Mouse (Mus musculus) thymus, adult 18-20 months (tissue): ENCODE measurements around the gene Tex48.

ENCODE experiments used
- DNase-seq, 2 experiments: peaks; one replicate each; pipeline ENCODE4 v3.0.0; 2022; ENCODE audit warnings: mixed read lengths in 2 of 2

Tex48 gene

DNA sequence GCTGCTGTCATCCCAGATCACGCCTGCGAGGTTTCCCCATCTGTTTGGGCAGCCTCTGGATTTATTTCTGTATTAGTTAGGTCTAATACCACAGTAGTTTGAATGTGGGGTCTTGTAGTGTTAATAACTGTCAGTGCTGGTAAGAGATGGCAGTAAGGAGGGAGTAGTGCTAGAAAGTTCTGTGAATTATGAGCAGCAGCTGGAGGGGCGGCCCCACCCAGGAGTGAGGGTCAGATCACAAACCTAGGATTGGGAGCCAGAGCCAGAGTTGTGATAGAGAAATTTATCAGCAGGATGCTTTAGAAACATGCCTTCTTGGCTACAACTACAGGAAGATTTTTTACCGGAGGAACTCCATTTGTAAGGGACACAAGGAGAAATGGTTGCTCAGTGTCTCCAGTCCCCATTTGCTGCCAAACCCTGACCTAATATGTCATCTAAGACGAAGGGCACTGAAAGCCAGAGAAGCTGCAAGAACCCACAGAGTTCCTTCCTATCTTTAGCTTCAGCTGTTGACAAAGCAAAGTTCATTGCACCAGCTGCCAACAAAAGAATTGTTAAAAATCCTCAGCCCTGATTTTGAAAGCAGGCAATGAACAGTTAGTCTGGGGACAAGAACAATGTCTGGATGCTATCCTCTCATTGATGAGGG is 27.6 kb downstream of the Tex48 start:
- no peak for DNase-seq

DNA sequence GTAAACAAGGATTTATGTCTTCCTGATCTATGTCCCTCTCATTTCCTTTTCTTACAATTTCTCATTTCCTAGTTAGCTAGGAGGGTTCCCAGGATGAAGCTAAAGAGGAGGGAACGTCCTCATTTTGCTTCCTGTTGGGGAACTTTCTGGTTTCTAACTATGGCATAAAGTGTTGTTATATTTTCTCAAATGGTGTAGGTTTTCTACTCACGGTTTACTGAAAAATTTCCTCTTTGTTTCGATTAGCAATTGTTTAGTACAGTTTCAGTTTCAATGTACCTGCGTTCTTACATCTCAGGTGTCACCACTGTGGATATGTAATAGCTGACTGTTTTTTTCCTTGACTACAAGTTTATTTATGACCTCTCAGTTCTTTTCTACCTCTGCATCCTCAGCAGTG is 31.7 kb downstream of the Tex48 start:
- no peak for DNase-seq

DNA sequence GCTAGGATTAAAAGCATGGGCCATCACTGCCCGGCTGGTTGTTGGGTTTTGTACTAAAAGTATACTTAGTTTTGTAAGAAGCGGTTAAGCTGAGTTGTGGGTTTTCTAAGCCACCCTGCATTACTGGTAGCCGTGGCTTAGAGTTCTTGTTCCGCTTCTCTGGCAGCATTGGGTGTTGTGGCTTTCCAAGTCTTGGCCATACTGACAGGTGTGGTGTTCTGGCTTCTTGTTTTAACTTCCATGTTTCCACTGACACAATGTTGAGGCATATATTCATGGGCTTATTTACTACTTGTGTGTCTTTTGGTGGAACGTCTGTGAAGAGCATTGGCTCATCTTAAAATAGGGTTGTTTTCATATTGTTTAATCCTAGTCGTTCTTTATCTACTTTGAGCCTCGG is 32.2 kb downstream of the Tex48 start:
- DNase-seq = no peak

DNA sequence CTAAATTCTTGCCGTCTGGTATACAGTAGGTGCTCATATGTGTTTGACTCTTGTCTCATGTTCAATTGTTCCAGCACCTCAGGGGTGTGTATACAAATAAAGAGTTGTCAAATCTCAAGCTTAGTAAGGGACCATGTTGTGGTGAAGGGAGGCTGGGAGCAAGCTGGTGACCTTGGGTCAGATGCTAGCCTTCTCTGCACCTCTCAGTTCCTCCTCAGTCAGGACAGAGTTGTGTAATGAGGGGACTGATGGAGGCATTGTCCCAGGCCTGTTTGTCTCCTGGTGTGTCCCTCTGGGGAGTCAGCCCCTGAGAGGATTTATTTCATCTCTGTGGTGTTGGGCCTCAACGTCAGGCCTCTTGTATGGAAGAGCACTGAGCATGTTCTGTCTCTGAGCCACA is 36.0 kb downstream of the Tex48 start:
- DNase-seq = no peak

DNA sequence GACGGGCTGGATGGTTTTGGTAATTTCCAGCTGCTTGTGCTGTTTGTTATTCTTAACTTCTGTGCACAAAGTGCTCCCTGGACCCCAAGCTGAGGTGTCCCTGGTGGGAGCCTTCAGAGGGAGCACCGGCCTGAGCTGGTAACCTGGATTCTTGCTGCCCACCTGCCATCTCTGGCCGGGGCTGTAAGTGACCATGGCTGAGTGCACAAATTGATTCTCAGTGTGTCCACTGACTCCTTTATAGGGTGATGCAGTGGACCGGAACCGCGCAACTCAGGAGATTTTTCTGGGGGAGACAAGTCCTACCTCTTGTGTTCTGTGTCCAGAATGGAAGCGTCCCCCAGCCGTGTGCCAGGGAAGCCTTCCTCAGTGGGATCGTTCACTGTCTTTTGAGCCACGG is 37.0 kb downstream of the Tex48 start:
- no peak for DNase-seq

DNA sequence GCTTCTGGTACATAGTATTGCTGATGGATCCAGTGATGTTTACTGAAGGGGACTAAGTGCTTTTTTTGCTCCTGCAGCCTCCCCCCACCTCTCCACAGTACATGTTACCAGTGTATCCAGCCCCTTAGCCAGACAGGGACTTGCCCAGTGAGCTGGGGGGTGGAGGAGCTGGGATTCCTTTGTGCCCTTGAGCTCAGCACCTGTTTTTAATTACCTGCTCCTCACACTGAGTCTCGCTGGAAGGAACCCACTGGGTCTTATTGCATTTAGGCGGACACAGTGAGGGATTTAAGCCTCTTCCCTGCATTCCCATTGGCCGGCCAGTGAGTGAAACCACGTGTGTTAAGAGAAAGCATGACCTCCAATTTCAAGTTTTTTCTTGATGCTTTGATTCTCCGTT is 39.6 kb downstream of the Tex48 start:
- DNase-seq = no peak

DNA sequence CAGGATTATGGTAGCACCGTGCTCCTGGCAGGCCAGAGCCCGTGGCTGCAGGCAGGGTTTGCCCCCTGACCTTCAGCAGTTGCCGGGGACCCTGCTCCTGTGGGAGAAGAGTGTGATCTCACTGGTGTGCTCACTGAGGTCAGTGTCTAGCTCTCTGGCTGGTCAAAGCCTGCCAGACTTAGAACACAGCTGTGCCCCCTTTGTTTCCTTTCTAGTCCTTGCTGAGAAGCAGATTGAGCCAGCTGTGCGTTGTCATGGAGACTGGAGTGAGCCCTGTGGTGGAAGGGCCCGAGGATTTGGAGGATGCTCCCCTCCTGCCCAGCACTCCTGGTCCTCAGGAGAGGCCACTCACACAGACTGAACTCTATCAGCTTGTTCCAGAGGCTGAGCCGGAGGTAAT is 42.1 kb downstream of the Tex48 start:
- DNase-seq = no peak

DNA sequence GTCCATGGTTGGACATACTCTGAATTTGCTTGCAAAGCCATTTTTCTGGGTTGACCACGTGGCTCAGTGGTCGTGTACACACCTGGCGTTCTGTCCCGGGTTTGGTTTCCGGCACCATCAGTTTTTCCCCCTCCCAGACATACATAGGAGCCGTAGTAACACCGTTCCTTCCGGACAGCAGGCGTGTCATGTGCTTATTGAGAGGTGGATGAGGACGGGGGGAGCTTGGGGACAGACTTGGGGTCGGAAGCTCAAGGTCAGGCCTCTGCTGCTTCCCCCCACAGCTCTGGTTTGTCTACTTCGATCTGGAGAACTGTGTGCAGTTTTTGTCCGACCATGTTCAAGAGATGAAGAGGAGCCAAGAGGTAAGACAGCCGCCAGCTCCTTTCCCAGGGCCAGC is 42.6 kb downstream of the Tex48 start:
- DNase-seq = no peak

DNA sequence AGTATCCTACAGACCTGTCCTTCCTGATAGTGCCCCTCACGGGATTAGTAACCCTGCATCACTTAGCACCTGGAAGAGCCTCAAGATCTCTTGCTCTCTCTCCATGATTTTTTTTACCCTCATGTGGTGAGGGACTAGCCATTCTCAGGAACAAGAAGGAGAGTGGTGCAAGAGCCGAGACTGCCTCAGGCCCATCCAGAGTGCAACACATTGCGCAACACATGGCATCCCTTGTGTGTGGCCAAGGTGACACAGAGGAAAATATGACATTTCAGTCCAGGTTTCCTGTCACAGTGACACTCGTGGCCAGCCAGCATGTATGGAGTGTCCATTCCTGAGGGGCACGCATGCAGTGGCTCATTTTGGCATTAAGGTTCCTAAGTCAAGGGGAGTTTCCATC is 49.6 kb downstream of the Tex48 start:
- no peak for DNase-seq

DNA sequence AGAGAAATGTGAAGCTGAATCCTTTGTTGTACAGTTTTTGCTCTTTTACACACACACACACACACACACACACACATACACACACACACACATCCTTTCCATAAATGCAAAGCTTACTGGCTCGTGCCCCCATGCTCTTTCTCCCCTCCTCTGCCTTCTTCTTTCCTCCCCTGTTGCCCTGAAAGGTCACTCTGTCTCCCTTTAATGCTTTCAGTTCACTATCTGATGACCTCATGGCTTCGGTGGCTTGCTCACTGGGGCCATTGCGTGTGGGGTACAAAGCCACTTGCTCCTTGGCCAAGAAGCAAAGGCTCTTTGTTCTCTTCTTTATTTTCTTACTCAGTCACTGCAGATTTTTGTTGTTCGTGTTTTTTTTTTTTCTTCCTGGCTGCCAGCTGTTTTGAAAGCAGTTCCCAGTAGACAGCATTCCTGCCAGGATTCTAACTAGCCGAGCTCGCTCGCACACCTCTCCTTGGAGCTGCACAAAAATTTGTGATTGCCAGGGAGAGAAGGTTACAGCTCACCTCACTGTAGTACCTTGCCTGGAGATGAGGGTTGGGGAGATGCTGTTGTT is 51.9 kb downstream of the Tex48 start:
- DNase-seq = no peak

DNA sequence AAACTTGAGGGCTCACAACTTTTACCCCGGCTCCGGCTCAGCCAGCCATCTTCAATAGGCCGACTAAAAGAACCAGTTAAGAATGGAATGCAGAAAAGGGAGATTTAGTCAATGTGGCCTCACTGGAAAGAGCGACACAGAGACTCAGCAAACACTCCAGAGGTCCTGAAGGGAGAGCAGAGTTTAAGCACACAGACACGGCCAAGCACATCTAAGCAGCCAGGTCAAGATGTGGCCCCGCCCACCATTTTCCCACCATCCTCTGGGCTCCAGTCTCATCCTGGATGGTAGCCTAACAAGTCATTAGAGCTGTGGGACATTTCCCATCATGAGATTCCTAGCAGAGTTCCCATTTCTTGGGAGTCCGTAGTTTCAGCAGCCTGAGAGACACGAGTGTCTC is 52.9 kb downstream of the Tex48 start:
- no peak for DNase-seq

DNA sequence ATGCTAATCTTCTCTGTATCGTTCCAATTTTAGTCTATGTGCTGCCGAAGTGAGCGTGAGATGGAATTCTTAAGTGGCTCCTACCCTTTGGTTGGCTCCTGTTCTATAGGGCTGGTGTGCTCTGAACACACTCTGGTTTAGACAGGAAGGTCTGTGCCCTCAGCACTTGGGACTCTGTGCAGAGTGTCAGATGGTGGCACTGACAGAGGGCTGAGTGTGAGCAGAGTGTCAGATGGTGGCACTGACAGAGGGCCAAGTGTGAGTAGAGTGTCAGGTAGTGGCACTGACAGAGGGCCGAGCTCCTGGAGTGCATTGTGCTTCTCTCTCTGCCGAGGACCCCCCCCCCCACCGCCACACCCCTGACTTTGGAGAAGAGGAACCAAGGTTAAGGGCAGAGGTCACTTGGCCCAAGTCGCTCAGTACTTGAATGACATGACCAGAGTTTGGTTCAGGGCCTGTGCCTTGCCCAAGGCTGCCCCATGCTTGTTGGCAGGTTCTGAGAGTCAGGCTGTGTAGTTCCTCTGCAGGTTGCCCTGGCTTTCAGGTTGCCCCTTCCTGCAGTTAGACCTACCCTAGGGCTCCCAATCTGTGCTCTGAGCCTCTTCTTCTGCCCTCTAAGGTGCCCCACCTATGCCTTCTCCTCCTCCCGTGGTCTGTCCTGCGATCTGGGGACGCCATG is 54.4 kb downstream of the Tex48 start:
- DNase-seq = no peak

DNA sequence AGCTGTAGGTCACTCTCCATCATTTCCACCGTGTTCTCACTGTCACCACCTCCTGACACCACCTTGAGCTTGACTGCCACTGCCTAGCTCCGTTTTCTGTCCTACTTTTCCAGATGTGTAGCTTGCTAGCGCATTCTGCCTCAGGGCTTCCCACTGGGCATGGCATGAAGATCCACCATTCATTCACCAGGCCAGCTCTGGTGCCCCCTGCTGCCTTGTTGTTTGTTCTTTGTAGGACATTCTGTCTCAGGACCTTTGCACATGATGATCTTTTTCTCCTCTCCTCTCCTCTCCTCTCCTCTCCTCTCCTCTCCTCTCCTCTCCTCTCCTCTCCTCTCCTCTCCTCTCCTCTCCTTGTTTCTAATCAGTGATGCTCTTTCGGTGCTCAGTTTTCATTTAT is 59.5 kb downstream of the Tex48 start:
- DNase-seq = no peak

DNA sequence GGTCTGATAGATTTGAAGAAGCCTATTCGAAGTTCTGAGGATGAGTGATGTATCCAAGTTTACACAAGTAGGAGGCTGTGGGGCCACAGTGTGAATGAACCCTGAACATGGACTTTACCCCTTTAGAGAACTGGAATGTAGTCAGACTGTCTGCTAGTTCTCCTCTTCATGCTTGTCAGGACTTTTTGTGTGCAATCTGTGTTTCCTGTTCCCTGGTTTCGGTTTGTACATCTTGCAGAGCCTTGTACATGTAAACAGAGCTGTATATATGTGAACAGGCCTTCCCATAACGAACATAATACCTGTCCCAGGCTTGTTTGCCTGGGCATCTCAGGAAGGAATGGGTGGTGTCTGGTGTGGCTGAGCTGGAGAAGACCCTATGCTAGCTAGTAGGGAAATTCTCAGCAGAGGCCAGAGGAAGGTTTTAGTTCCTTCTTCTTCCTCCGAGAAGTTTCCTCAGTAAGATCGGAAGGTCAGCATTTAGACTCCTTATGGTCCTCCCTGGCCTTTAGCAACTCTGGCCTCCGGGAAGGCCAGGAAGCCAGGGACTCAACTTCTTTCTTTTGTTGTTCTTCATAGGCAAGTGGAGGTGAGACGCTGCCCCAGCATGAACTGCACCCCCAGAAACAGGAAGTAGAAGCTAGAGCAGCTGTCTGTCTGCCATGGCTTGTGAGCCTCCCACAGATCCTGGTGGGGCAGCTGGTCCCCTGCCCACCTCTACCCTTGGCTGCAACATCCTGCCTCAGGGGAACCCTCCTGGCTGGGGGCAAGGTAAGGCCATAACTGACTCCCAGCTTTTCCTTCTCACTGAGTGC is 60.2 kb downstream of the Tex48 start:
- peak; percentile 51 to 69 for DNase-seq

DNA sequence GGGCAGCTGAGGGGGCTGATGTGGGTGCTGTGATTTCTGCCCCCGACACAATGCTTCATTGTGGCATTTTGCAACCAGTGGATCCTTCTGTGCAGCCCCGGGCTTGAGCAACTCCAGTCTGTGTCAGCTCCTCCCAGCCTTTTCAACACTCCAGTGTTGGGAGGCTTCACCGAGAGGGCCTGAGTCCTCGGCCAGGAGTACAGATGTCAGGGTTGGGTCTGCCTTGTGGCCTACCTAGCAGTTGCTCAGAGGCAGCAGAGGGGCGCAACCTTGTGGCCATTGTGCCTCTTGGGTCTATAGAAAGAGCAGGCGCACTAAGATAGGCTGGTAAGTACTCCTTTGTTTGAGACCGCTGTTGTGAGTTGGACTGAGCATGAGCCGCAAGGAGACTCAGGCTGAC is 62.1 kb downstream of the Tex48 start:
- DNase-seq = peak; percentile 29 to 34

DNA sequence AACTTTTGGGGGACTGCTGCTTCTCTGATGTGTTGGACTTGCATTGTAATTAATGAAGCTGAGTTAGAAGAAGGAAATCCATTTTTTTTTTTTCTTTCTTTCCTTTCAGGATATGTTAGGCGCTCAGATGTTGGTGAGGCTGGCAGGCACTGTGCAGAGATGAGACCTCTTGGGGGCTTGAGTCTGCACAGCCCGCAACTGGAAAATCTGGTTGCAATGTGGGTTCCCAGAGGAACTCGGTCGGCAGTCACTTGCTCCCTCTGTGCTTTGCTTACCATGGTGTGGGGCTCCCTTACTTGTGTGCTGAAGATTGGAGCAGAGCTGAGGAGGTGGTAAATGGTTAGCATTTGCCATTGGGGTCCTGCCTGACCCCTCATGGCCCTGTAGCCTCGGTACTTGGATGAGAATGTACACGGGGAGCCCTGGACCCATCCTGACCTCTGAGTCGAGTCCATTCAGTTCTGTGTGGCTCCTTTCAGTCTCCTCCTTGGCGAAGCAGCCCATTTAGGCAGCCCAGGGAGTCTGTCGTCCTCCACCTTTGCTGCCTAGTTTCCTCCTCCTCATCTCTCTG is 63.0 kb downstream of the Tex48 start:
- DNase-seq = peak in 1 of 2 experiments; percentile 20

DNA sequence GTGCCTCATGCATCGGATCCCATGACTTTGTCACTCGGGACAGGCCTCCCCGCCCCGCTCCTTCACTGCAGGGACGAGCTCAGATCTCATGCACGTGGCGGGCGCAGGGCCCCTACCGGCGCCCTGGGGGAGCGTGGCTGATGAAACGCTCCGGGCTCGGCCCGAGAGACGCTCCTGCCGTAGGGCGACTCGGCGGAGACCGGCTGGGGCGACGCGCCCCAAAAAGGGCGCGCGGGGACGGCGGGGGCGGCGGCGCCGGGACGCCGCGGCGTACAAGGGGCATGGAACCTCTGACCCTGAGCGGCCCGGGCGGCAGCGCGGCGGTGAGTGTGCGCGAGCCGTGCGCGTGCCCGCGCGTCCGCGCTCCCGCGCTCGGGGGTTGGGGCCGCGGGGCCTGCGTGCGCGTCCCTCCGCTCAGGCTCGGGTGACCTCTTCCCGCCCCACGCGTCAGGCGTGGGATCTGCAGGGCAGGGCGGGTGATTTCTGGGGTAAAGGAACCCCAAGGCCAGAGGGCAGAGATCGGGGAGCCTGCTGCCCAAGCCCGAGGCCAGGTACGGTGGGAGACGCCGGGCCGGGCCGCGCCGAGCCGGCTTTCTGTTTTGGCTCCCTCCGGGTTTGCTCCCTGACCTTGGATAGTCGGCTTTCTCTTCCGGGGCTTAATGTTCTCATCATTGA is 63.7 kb downstream of the Tex48 start, which contains the start of gene Tmem268:
Gene Tmem268, plus strand, starts transcription at position 375 of the 675 bp plus-strand sequence.
- DNase-seq = peak; percentile 70 to 71

DNA sequence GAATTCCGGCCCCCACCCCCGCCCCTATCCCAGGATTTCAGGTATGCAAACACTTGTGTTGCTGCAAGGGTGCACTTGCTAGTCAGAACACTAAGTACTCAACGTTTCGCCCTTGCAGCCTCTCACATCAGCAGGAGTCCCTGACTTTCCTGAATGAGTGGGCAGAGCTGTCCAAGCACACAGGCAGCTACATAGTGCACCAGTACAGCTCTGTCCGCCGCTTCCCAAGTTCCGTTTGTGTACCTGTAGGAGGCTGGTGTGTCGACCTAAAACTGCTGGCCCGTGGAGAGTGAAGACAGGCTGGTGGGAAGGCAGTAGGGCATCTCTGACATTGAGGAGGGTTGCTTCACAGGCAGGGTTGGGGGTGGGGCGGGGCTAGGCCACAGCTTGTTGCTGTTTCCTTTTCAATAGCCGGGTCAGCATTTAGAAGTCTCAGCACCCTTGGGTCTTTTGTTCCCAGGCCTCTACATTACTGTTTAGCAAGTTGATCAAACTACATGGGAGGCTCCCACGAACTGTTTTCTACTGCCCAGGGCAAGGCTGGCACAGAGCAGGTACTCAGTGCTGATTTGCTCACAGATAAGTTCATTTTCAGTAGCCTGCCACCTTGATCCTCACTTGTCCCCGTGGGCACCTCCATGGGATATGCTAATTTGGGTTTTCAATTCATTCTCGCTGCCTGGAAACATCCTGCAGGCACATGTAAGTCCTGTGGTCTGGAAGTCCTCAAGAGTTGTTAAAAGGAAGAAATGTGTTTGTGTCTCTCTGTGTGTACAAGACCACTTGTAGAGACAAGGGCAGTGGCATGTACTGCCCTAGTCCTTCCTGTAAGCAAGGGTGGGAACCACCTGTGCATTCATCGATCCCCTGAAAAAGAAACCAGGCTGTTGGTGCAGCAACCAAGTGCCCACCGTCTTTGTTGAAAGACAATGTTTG is 64.8 kb downstream of the Tex48 start:
- DNase-seq = peak in 1 of 2 experiments; percentile 16
